Mouse (Mus musculus): Measurements from ENCODE around the gene Ulk1. TPM values are rescaled to one million over a fixed set of nuclear protein-coding genes. Genes with fewer than 3 reads are reported as not detected.

The Ulk1 gene
- polyA plus RNA-seq, 1 experiment from 2014 or later = 15.4 TPM

- peak overlapping the region; percentile 44; the same call in 1 of the 2 replicates for H3K27ac ChIP-seq
- WGBS (ENCODE audit: missing documents) = 30% methylated on average over 4 of the region's 4 CpGs
- peaks cover 6% of the 10 kb centered on the region; the same call in 1 of the 2 replicates for H3K36me3 ChIP-seq (ENCODE audit: inconsistent target)
- peaks cover 85% of the 10 kb centered on the region for H3K79me2 ChIP-seq (ENCODE audit: inconsistent target)
- H3K4me3 ChIP-seq (ENCODE audit: inconsistent target) = peak overlapping the region; percentile 82
These were observed 40.6 kb downstream of the Ulk1 start for GRCm38 (mm10) chr5:110769272-110769671.

DNA sequence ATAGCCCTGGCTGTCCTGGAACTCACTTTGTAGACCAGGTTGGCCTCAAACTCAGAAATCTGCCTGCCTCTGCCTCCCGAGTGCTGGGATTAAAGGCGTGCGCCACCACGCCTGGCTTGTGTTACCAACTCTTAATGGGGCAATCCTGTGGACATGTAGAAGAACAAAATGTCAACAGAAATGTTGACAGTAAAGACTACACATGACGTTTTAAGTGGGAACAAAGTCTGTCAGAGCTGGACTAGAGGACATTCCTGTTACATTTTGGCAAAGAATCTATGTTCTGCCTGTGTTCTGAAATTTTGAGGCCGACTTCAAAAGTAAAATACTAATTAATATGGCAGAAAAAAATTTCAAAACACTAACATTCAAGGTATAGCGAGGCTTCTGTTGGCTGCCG lies 46.0 kb downstream of the Ulk1 start:
- no peak overlapping the region for H3K4me3 ChIP-seq (ENCODE audit: inconsistent target)
- H3K79me2 ChIP-seq (ENCODE audit: inconsistent target) = peaks cover 100% of the 10 kb centered on the region
- H3K36me3 ChIP-seq (ENCODE audit: inconsistent target) = no peaks in the 10 kb centered on the region
- no peak overlapping the region for H3K27ac ChIP-seq
- WGBS (ENCODE audit: missing documents) = 94% methylated on average over 8 of the region's 8 CpGs

DNA sequence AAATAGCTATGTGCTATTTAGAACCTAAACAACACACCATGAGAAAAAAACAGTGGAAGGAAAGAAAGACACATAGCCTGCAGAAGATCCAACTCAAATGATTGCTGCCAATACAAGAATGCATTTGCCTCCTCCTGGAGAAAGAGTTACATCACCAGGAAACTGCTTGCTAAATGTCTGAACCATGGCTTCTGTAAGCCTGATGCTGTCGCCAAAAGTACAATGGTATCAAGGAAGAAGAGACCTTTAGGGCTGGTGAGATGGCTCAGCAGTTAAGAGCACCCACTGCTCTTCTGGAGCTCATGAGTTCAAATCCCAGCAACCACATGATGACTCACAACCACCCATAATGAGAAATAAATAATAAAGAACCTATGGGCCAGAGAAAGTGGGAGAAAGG lies 64.9 kb downstream of the Ulk1 start:
- no peak overlapping the region for H3K4me3 ChIP-seq (ENCODE audit: inconsistent target)
- peaks cover 93% of the 10 kb centered on the region for H3K79me2 ChIP-seq (ENCODE audit: inconsistent target)
- H3K27ac ChIP-seq = no peak overlapping the region
- H3K36me3 ChIP-seq (ENCODE audit: inconsistent target) = peaks cover 8% of the 10 kb centered on the region; the same call in 1 of the 2 replicates
- 64% methylated on average over 1 of the region's 1 CpGs for WGBS (ENCODE audit: missing documents)

DNA sequence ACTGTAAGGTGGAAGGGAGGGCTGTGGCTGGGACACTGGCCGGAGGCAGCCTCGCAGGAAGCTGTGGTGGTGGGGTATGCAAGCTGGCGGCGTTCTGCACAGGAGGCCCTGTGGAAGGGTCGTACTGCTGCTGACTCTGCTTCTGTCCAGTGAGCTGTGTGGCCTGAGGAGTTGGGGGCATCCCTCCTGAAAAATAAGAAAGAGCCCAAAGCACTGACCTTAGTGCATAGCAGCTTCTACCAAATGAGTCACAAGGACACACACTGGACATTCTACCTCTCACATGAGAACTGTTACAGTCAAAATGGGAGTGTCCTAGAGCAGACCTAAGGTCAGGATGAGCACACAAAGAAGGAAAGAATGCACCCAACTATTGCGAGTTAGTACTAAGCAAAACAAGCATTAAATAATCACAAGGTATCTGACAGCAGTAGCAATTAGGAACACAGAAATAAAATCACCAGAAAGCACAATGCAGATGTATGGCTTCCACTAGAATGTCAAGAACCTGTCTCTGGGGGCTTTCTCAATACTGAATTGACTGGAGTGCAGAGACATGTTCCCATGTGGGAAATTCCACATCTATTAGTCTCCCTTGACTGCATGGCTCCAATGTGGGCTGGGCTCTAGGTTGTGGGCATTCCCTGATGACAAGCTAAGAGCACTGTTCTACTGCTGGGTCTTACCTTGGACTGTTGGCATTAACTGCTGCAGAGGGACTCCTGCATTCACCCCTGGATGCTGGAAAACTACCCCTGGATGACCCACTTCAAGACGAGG lies 70.2 kb downstream of the Ulk1 start:
- 70% methylated on average over 7 of the region's 7 CpGs for WGBS (ENCODE audit: missing documents)
- Histone ChIP-seq H3K36me3 (ENCODE audit: inconsistent target) (peaks cover 37% of the 10 kb centered on the region; the same call in 1 of the 2 replicates), H3K79me2 (ENCODE audit: inconsistent target) (peaks cover 39% of the 10 kb centered on the region), H3K27ac (no peak overlapping the region), H3K4me3 (ENCODE audit: inconsistent target) (no peak overlapping the region)

- H3K36me3 ChIP-seq (ENCODE audit: inconsistent target) = peaks cover 55% of the 10 kb centered on the region
- no peak overlapping the region for H3K27ac ChIP-seq
- no peaks in the 10 kb centered on the region; the same call in 1 of the 2 replicates for H3K79me2 ChIP-seq (ENCODE audit: inconsistent target)
- no peak overlapping the region for H3K4me3 ChIP-seq (ENCODE audit: inconsistent target)
- WGBS (ENCODE audit: missing documents) = 55% methylated on average over 1 of the region's 1 CpGs
These were observed 74.3 kb downstream of the Ulk1 start for GRCm38 (mm10) chr5:110735606-110736005.

Other genes with a start within 250 kb of the Ulk1 start
- 11.0 to 22.9 TPM (median 11.9 TPM) in 3 replicates for gene Noc4l, start 156.7 kb downstream of the Ulk1 start, polyA plus RNA-seq (2018)
- gene Ddx51, start 156.6 kb downstream of the Ulk1 start, polyA plus RNA-seq (2018) = 6.2 to 8.2 TPM (median 6.7 TPM) in 3 replicates
- 24.9 to 26.4 TPM (median 26.3 TPM) in 3 replicates for gene Ep400, start 39.4 kb downstream of the Ulk1 start, polyA plus RNA-seq (2018)
- gene Pus1, start 29.4 kb downstream of the Ulk1 start, polyA plus RNA-seq (2018) = 14.8 to 27.1 TPM (median 18.1 TPM) in 3 replicates
- 32.2 to 52.4 TPM (median 43.3 TPM) in 3 replicates for gene Hscb, start 29.7 kb upstream of the Ulk1 start, polyA plus RNA-seq (2018)
- gene Chek2, start 29.9 kb upstream of the Ulk1 start, polyA plus RNA-seq (2018) = 21.7 to 24.4 TPM (median 24.0 TPM) in 3 replicates
- gene Ttc28, start 69.7 kb upstream of the Ulk1 start, polyA plus RNA-seq (2018) = 0.50 to 1.3 TPM (median 0.77 TPM) in 3 replicates